Mouse (Mus musculus): ENCODE measurements around the gene Ppef2.
A peak's percentile ranks its signal among the peaks of the same experiment; 100 is the strongest.

Ppef2 gene

DNA sequence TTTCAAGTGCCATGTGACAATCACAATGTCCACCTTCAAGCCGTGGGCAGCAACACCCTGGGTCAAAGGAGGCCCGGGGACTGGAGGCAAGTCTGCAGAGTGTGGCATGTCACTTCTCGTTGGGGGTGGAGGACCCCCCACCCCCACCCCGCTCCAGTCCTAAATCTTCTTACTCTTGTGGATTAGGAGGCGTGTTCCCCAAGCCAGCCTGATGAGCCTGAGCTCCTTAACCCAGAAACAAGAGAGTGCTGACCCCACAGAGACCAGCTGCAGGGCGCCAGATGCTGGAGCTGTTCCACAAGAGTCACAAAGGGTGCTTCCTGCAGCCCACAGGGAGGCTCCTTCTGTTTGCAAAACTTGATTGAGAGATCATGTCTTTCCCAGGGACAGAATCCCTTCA, at the start of gene Ppef2:
Ppef2 (minus strand) TSS at position 61 of the 400 bp plus-strand sequence.
- no peak for DNase-seq (ENCODE audit: low spot score)

DNA sequence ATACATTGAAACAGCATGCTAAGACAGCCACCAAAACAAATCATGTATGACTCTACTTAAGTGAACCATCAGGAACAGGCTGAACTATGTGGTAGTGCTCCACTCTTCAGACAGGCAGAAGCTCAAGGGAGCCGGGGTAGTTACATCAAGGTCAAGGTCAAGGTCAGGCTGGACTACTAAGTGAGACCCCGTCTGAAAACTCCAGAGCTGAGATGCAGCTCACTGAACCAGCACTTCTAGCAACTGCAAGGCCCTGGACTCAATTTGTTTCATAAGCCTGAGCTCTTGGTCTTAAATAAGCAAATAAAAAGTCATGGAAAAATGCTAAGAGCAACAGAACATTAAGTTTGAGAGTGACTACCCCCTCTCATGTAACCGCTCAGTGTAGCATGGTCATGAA, 48.2 kb upstream of the Ppef2 start:
- DNase-seq (ENCODE audit: low spot score), result no peak

DNA sequence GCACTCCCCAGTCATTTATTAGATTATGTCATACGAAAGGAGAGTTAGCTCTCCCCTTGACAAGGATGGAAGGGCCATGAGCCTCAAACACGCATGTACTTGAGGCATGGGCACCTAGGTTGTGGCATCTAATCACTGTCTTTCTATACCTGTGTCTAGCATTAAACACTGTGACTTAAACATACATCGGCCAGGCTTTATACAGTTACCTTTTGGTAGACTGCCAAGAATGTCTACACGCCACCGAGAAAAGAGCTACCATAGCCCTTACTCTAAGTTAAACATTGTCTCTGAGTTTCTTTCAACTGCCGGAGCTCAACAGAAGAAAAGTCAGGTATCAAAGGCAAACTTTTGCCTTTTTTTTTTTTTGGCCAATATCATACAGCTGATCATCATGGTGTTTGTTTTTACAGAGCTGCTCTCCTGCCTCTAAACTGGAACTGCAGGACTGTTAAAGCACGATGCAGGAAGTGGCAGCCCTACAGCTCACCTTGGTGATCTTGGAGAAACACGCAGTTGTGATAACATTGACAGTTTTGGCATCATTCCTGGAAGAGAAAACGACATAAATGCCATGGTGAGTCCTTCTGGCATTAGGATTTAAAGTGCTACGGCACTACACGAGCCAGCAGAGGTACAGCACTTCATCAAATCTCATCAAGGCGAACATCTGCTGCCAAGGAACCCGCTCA, 46.2 kb upstream of the Ppef2 start:
- no peak for DNase-seq (ENCODE audit: low spot score)

DNA sequence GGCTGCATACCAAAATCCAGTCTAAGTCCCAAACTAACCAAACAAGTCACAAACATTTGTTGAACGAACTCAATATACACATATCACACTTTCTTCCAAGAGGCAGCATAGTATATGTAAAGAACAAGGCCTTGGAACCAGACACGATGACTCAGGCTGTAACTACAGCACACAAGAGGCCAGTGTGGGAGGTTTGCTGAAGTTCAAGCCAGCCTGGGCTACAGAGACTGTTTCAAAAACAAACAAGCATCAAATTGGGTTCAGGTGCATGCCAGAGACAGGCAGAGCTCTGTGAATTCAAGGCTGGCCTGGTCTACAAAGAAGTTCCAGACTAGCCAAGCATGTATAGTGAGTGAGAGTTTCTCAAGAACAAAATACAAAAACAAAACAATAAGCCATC, 38.4 kb upstream of the Ppef2 start:
- DNase-seq (ENCODE audit: low spot score), result no peak

DNA sequence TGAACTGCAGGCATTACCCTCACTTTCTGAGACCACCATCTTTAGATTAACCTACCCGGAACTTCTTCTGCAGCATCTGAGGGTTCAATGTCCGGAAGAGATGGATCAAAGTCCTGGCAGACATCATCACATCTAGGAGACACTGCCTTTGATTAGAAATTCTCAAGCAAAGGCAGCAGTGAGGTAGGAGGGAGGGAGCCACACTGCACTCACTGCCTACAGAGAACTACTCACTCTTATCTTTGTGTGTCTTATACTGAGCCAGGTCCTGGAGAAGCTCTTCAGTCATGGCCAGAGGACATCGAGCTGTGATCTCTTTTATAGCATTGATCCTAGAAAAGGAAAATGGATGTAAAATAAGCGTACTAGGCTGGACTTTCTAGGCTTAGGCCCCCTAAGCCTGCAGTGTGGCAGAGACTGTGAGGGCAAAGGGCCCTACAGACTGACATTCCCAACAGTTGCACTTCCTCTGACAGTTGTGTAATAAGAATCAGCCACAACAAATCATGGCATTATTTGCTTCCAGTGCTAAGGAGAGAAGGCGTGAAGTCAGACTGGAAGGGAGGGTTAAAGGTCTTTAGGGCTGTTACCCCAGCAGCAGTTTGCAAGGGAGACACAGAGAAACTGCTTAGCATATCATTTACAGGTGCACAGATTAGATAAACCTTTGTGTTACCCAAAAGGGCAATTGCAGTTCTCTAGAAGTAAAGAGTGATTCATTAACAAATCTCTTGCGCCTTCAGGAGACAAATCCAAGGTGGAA, 35.8 kb upstream of the Ppef2 start:
- DNase-seq (ENCODE audit: low spot score), result no peak

DNA sequence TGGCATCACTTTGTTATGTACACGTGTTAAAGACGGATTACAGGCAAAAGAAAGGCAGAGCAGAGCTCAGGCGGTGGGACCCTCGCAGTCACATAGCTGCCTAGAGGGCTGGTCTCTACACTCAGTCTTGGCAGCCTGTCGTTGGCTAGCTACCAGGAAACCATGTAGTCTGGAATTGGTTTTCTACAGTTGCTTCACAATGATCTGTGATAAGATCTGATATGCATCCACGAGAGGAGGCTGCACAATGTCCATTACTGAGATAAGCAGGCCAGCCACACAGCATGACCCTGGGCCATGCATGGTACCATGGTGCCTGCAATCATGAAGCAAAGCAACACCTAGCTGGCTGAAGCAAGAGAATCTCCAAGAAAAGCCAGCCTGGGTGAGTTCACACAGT, 31.8 kb upstream of the Ppef2 start:
- DNase-seq (ENCODE audit: low spot score), result no peak

DNA sequence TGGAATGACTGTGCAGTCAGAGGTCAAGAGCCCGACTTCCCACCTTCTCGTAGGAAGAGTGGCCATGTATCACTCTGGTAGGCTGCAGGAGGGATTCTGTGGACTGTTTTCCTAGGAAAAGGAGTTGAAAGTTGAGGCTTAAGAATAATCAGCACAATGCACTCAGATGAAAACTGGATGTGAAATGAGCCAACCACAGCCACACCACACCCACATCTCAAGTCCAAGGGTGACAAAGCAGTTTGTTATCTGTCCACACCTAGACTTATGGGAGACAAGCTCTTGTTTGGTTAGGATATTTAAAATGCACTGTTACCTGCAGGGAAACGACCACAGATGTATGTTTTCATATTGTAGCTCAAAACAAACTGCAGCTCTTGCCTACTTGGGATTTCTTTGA, 27.0 kb upstream of the Ppef2 start:
- DNase-seq (ENCODE audit: low spot score), result no peak

DNA sequence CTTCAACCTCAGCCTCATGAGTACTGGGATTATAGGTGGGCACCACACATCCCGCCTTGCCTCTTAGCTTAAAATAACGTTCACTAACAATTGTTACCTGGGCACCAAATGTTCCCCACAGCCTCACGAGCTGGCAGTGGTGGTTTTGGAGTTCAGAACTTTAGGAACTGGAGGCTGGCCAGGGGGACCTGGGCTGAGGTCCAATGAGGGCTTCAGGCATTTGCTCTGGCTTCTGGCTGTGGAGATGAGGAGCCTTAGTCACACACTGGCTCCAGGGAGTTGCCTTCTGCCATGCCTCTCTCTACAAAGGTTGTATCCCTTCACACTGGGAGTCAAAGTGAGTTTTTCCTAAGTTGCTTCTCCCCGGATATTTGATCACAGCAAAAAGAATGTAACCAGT, 26.5 kb upstream of the Ppef2 start:
- no peak for DNase-seq (ENCODE audit: low spot score)

DNA sequence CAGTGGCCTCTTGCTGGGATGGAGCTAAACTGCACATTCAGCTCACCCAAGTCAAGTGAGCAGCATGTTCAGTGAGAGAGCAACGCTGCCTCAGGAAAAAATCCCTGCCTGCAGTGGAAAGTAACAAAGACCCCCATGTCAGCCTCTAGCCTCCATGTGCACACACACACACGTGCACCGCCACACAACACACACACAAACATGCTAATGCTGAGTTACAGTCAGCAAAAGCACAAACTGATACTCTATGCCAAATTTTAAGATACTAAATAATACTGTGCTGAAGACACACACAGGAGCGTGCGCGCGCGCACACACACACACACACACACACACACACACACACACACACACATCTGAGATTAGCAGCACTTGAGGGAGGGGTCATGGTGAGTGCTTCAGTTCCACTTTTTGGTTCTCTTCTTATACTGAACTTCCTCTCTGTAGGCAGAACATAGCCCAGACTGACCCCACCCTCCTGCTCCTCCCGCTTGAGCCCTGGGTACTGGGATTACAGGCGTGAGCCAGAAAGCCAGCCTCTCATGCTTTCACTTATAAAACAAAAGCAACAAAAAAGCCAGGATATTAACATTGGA, 23.0 kb upstream of the Ppef2 start:
- no peak for DNase-seq (ENCODE audit: low spot score)

DNA sequence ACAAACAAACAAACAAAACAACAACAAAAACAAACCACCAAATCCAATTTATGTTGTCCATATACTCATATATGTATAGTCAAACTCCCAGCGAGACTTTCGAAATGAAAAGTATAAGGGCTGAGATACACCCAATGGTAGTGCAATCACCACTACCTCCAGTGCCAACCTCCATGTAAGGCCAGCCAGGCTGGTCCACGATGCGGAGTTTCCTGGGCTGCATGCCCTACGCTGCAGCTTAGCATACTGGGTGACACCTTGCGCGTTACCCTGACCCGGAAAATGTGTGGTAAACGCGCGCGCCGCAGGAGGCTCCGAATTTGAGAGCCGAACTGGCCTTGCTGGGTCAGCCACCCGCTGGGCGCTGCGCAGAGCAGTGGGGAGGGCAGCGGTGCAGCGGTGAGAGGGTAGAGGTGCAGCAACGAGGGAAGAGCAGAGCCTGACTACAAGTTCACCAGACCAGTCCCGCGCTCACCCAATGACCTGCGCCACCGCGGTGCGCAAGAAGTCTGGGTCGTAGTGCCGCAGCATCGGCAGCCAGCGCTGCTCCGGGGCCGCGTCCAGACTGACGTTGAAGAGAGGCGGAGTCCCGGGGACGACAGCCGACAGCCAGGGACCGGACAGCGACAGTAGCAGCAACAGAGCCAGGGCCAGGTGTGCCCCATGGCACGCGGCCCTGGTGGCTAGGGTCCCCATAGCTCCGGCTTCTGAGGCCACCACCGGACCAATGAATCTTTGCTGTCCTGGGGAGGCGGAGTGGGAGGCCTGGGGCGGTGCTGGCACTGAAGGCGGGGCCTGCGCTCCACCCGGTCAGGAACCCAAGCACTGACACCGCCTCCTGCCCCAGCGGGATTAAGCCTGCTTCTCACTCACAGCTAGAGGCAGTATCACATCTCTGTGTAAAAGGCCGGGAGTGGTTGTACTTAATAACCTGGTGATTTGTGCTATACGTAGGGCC, 21.6 kb upstream of the Ppef2 start, which contains the start of gene Naaa:
Naaa (minus strand) TSS at position 734 of the 958 bp plus-strand sequence.
- DNase-seq (ENCODE audit: low spot score), result peak; percentile 74

DNA sequence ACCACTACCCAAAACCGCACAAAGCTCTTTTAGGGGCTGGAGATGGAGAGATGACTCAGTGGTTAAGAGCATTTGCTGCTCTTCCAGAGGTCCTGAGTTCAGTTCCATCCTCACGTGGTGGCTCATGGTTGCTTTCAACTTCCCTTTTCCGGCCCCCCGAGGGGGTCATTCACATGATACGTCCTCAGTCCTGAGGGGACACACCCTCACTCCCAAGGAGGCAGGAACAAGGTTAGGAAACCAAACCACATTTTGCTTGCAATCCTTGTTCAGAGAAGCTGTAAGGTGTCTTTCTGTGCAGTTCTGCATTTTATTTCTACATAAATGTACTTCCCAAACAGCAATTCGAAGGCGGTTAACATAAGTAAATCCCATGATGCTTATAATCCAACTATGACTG, 14.4 kb upstream of the Ppef2 start:
- DNase-seq (ENCODE audit: low spot score), result no peak

DNA sequence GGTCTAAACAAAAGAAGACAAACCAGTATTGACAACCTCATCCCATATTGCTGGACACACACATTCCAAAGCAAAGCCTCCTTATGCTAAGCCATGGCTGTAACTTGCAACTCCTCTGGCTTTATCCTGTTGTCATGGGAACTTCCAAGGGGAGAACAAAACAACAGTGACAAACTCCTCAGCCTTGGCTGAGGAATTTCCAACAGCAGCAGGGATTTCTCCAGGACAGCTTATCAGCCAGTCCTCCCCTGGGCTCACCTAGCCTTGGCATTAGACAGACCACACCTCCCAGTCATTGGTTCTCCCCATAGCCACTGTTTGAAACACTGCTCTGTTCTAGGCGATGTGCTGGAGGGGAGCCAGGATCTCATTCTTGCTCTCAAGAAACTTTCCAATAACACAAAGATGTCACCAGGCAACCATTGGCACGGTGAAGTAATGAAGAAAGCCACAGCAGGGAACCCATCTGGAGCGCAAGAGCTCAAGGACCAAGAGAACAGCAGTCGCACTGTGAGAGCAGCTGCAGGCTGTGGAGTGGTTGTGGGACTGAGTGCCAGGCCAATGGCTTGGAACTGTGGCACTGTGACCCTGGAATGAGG, 7.8 kb upstream of the Ppef2 start:
- DNase-seq (ENCODE audit: low spot score), result peak; percentile 84

DNA sequence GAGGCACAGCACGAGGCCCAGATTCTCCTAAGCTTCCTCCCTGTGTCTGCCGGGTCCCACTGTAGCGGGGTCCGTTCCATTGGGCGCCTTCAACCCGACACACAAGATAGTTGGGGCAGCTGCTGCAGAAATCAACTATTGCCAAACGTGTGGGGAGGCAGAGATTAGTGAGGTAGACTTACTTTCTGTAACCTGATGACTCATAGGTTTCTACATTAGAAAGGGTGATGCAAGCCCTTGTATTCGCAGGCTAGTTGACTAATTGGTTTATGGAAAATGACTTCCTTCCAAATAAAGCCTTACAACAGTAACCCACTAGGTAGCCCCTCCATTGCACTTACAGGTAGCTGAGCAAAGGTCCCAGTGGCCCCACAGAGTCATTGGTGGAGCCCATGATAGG, 6.6 kb upstream of the Ppef2 start:
- DNase-seq (ENCODE audit: low spot score), result no peak

DNA sequence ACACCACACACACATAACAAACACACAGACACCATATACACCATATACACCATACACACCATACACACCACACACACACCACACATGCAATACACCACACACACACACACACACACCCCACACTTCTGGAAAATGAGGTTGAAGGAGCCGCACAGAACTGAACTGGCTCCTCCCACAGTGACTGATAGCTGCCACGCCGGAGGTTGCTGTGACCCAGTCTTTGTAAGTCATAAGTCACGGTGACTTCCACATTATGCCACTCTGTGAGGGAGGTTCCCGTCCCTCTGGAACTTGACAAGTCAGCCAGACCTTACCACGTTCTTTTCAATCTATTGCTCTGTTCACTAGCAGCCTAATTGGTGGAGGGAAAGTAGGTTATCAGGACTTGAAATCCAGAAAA, 1.6 kb downstream of the Ppef2 start:
- no peak for DNase-seq (ENCODE audit: low spot score)

DNA sequence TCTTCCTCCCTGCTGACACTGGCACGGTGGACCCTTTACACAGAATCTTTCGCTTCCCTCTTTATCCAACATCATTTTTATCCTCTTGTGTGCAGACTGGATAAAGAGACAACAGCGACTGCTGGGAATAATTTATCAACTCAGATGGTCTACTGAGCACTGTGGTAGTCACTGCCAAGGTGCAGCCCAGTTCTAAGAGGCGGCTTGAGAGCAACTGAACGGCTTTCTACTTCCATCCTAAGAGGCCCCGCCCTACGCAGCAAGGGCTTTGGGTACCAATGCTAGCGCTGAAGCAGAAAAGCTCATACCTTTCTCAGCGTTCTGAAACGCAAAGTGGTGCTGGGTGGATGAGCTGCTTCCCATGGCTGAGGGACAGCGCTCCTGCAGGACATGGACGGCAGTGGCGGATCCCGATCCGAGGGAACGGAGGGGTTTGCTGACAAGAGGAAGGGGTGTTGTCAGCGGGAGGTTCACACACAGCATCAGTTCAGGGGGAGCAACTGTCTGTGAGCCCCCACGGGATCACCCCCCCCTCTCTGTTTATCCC, 3.2 kb downstream of the Ppef2 start:
- no peak for DNase-seq (ENCODE audit: low spot score)

DNA sequence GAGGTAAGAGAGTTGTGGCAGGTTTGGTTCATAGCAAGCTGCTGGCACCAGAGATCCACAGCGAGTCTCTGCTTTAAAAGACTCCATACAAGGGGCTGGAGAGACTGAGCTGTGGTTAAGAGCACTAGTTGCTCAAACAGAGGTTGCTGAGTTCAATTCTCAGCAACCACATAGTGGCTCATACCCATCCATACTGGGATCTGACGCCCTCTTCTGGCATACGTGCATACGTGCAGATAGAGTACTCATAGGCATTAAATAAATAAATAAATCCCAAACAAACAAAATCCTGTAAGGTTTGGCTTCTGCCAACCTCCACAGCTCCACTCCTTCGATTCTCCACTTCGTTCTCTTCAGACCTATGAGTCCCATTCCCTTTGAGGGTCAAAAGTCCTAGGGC, 4.0 kb downstream of the Ppef2 start:
- DNase-seq (ENCODE audit: low spot score), result no peak

DNA sequence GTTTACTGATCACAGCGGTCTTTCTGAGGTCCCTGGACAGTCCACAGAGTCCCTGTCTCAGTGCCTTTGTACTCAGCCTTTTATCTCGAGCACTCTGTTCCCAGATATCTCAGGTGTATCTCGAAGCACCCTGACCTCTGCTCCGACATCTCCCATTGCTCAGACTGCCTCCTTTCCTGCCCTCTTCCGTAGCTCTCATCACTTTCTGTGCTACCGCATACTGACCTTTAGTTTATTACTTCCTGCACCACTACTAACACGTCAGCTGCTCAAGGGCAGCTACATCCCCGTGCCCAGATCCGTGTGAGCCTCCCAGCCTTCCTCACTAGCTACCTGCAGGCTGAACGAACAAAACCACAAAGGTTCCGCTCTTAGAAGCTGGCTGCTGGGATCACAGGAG, 7.5 kb downstream of the Ppef2 start:
- DNase-seq (ENCODE audit: low spot score), result no peak

DNA sequence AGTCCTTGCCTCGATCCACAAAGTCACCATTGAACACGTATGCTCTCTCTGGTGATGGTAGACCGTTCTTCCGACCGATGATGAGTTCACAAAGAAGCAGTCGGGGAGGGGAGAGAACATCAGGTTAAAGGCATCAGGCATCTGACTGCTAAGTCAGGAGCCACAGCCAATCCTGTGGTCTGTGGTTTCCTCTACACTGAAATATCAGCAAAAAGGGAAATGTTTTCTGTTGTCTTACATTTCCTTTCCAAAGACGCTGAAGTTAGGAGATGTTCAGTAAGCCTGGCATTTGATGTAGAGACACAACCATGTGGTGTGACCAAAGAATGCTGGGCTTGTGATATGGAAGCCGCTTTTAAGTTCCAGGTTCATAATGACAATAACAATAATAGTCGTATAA, 10.6 kb downstream of the Ppef2 start:
- no peak for DNase-seq (ENCODE audit: low spot score)

DNA sequence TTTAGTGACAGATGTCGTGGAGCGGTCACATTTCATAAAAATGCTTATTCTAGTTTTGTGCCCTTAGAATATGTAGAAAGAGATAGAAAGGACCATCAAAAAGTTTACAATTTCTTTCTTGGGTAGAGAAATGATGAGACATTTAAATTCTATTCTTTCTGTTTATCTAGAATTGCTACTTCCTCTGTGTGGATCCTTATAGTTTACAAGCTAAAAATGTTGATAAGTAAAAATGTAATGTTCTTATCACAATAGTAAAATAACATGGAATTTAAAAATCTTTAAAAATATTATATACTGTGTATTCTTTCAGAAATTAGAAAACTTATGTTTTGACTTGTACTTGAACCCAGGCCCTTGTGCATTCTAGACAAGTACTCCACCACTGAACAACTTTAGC, 11.2 kb downstream of the Ppef2 start:
- DNase-seq (ENCODE audit: low spot score), result no peak

DNA sequence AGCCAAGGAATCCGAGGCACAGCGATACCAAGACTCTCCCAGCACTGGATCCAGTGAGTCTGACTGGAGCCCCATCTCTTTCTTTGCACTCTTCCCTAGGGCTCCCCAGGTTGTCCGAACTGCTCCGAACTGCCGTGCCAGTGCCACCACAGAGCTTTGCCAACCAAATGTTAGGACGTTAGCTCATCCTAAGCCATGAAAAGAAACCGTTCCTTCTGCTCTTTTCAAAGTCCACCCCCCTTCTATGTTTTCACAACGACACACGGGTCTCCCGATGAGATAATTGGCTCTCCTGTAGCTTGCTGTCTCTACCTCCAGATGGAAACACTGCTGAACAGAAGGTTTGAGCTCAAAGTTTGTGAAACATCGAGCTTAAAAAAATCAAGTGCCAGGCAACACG, 15.3 kb downstream of the Ppef2 start:
- no peak for DNase-seq (ENCODE audit: low spot score)

Measured in testis, postnatal 14 days (tissue).